Mouse (Mus musculus) WW6 (cell line): ENCODE results near the gene Edem2.

Source experiments
- DNase-seq: peaks from one replicate; pipeline ENCODE4 v3.0.0-alpha.2; 2013; ENCODE audit warnings: low read depth, low spot score

Edem2 gene

DNA sequence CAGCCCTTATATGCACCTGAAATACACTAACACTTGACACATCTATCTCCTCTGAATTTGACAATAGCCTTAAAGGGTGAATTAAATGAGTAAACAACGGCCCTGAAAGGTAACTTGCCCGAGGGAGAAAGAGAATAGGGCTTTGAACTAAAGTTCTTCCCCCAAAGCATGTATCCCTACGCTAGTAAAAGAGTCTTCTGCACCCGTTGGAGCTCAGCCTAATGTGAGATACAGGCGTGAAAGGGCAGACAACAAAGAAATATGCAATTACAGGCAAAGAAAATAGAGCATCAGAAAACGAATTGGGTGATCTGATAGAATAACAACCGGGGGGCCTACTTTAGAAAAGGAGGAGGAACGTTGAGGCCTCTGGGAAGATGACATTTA, 37.9 kb downstream of the Edem2 start:
- DNase-seq: no peak

GRCm38 (mm10) chr2:155689211-155689610, 40.1 kb downstream of the Edem2 start:
- no peak for DNase-seq

GRCm38 (mm10) chr2:155687746-155688145, 41.5 kb downstream of the Edem2 start:
- DNase-seq: no peak

DNA sequence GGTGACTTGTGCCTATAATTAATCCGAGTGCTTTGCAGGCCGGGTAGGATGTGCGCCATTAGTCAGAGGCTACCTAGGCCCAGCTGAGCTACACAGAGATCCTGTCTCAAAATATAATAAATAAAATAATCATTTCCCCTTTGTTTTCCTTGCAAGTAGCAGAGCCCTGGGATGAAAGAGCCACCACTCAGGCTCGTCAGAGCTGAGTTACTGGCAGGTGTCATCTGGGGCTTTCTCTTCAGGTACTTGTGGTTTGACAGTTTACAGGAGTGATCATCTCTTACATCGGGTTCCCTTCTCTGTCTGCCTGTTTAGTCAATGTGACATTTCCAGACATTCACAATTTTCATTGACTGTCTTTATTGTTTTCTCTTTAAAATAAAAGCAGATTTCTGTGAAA, 42.7 kb downstream of the Edem2 start:
- DNase-seq: no peak

DNA sequence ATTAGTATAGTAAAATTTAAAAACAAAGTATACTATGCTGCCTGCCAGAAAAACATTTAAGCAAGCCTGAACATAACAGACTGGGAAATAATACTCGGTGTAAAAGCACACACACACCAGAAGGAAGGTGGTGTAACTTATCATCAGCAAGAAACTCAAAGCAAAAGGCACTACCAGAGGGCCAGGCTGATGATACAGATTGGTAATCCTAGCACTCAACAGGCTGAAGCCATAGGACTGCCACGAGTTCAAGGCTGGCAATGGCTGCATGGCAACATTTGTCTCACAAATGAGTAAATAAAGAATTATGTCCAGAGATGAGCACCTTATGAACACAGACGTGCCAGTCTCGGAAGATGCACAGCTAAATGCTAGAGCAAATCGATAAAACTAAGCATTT, 45.5 kb downstream of the Edem2 start:
- DNase-seq: no peak

DNA sequence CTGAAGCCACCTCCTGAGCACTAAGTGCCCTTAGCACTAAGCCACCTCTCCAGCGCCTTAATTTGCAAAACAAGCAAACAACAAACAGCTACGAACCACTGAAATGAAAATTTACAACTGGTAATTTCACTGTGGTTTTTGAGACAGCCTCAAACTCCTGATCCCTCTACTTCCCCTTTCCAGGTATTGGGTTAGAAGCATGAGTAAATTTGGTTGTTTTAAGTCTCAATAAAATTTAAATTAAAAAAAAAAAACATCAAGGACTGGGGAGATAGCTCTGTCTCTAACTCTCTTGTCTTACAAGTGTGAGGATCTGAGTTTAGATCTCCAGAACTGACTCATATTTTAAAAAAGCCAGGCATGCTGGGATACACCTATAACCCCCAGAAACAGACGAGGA, 46.1 kb downstream of the Edem2 start:
- no peak for DNase-seq

DNA sequence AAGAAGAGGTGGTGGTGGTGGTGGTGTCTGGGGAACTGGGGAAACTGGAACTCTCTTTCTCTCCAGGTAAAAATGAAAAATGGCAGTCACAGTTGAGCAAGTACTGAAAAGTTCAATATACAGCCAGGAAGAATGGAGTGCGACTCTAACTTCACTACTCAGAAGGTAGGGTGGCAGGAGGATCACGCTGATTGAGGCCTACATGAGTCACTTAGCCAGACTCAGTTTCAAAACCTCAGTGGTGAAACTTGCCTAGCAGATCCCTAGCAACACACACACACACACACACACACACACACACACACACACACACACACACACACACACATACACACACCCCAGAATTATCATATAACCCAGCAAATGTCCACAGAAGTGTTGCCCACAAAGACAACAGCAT, 47.4 kb downstream of the Edem2 start:
- DNase-seq: no peak

DNA sequence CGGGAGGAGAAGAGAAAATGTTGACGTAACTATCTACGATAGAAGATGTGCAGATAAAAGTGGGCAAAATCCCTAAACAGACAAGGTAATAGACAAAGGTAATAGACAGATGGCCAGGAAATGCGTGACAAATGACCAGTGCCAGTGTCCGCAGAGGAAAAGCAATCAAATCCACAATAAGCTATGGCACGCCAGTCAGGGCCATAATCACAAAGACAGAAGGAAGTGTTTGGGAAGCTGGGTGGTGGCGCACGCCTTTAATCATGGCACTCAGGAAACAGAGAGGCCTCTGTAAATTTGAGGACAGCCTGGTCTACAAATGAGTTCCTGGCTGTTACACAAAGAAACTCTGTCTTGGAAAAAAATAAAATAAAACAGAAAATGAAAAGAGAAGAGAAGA, 48.1 kb downstream of the Edem2 start:
- no peak for DNase-seq

DNA sequence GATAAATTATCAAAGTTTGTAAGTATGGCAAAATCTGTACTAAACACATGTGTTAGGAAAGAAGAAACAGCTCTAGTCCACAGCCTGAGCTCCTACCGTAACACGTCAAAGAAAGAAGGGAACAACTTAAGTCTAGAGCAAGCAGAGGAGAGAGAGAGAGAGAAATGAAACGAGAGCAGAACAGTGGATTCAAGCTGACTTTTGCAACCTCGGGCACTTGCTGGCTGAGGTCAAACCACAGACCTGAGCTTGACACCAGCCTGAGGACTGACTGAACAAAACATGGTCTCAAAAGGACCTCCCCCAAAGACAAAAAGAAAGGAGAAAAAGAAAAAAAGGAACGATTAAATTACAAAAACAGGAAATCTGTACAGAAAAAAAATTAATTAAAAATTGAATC, 48.7 kb downstream of the Edem2 start:
- no peak for DNase-seq

GRCm38 (mm10) chr2:155679586-155680110, 49.6 kb downstream of the Edem2 start:
- no peak for DNase-seq

DNA sequence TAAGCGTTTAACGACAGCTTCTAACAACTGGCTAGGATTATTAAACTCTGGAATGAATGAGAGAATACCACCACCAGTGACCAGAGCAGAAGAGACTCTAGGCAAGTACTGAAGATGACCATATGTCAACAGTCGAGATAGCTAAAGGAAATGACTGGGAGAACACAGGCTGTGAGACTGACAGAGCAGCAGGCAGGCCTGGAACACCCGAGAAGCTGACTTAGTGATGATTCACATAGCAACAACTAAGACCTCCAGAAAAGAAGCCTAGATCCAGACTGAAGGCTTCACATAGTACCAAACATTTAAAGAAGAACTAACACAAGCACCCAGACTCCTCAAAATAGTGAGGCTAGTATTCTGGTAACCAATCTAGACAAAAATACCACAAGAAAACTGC, 54.2 kb downstream of the Edem2 start:
- no peak for DNase-seq

DNA sequence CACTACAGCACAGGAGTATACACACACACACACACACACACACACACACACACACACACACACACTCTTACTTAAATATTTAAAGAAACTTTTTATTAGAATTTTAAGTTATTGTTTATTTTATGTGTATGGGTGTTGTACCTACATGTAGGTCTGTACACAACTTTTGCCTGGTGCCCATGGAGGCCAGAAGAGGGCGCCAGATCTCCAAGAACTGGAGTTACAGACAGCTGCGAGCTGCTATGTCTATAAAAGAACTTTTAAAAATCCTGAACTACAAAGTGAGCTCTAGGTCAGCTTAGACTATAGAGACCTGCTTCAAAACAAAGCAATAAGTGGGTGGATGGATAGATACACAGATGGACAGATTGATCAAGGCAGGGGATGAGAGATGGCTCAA, 55.7 kb downstream of the Edem2 start:
- no peak for DNase-seq

DNA sequence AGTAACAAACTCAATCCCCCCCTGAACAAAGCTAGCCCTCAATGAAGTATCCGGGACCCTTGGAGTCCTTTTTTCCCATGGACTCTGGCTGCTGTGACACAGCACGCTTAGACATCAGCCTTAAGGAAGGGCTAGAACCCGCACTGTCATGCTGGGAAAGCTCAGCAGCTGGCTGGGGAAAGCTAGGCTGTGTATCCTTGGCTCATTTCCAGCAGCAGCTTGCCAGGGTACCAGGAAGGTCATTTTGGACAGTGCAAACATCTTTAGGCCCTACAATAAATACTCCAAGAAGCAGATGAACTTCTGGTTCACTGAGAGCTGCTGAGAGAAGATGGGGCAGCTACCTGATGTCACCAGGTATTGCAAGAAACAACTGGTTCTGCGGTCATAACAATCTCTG, 58.0 kb downstream of the Edem2 start:
- DNase-seq: no peak

DNA sequence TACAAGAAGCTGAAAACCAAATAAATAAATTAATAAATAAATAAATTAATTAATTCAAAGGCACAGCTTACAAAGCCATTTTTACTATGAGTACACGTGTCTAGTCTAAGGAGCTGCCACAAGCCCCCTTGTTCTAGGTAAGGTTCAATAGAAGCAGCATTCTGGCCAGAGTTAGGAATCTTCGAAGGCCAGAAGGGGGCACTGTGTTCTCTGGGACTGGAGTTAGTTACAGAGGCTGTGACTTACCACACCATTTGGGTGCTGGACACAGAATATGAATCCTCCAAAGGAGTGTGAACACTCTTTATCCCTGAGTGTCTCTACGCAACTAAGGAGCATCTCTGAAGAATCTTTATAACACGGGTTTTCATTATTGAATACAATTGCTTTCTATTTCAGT, 60.8 kb downstream of the Edem2 start:
- no peak for DNase-seq

GRCm38 (mm10) chr2:155667881-155668280, 61.4 kb downstream of the Edem2 start:
- no peak for DNase-seq

DNA sequence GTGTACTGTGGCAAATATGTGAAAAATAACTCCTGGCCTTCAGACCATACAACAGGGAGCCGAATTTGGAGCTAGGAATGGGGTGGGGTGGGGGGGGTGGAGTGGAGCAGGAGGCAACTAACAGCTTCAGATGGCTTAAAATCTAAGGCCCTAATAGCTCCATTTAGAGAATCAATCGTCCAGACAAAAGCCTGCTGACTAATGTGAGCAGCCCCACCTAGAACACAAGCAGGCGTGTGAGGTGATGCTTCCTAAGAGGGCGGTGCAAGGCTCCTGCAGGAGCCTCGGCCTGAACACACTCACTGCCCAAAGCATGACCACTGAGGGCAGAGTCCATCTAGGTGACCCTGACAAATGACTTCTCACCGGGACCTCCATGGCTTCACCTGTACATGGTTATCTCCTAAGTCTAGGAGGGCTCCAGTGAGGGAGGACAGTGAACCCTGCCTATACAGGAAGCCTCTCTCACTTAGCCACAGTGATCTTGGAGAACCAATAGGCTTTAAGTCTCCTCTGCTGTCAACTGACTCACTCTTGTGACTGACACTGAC, 65.3 kb downstream of the Edem2 start:
- DNase-seq: no peak

GRCm38 (mm10) chr2:155663097-155663496, 66.2 kb downstream of the Edem2 start:
- DNase-seq: peak; percentile 40

GRCm38 (mm10) chr2:155662390-155662789, 66.9 kb downstream of the Edem2 start:
- DNase-seq: no peak

GRCm38 (mm10) chr2:155655759-155656372, 73.4 kb downstream of the Edem2 start:
- DNase-seq: no peak

- DNase-seq: no peak
These were observed 76.7 kb downstream of the Edem2 start for GRCm38 (mm10) chr2:155652618-155653017.
